13 mouse cellular contexts compared by ENCODE assay signal in genomic region chr6:129407324-129407723, GRCm38 (mm10). TPM values are rescaled to one million over a fixed set of nuclear protein-coding genes. Genes with fewer than 3 reads are reported as not detected.
DNase-seq lines count a peak whose midpoint lies in the region; ATAC-seq and TF ChIP-seq lines count a peak whose summit lies in the region.
"Had no signal": no experiment of that assay in that cellular context is flagged by ENCODE, and none has a peak within 500 bp of the region (broad histone marks: within the 10 kb centered on the region; RNA-seq: fewer than 3 reads in every experiment).

No protein-coding gene starts in this region.

- H3K79me2 ChIP-seq in MEL (ENCODE audit: control insufficient read depth, insufficient read depth, low read length, poor library complexity): no peaks in the 10 kb centered on the region

- no peak for TF ChIP-seq CTCF in MEL (IDR thresholded peaks at IDR 0.05 in 2 of 3, conservative IDR thresholded peaks at IDR 0.05 in 1 of 3; ENCODE audit: control insufficient read depth in 1 of 3, insufficient read depth in 1 of 3, low read depth in 2 of 3, low read length in 3 of 3, poor library complexity in 1 of 3, severe bottlenecking in 1 of 3)

- no peak for TF ChIP-seq POLR2A in MEL (IDR thresholded peaks at IDR 0.05; ENCODE audit: control insufficient read depth in 1 of 2, insufficient read depth in 1 of 2, low read depth in 1 of 2, low read length in 2 of 2, poor library complexity in 1 of 2)

- H3K4me2 ChIP-seq in kidney, embryonic 15.5 days: no peak overlapping the region

- peak overlapping the region; percentile 59 for H3K27ac ChIP-seq in kidney, embryonic 15.5 days
- H3K27ac ChIP-seq in MEL (ENCODE audit: control insufficient read depth, low read depth, low read length): no peak overlapping the region
- H3K27ac ChIP-seq: midbrain, embryonic 10.5 days had no signal

- intact Hi-C loops in left cerebral cortex, postnatal 25 days (cut with DNase I): no loop called here

- no peaks in the 10 kb centered on the region for H3K36me3 ChIP-seq in kidney, embryonic 15.5 days
- H3K36me3 ChIP-seq in MEL (ENCODE audit: control insufficient read depth in 1 of 2, insufficient read depth in 2 of 2, low read length in 2 of 2): peaks cover 0 to 2% of the 10 kb centered on the region in 2 experiments; a peak in 2 of 4 replicates
- H3K36me3 ChIP-seq: midbrain, embryonic 10.5 days had no signal

- no peaks in the 10 kb centered on the region for H3K9me3 ChIP-seq in kidney, embryonic 15.5 days (replicated peaks)
- H3K9me3 ChIP-seq in MEL (replicated peaks; ENCODE audit: insufficient read depth, low read length): no peaks in the 10 kb centered on the region
- H3K9me3 ChIP-seq: midbrain, embryonic 10.5 days had no signal

- no peaks in the 10 kb centered on the region for H3K27me3 ChIP-seq in kidney, embryonic 15.5 days
- H3K27me3 ChIP-seq in MEL (ENCODE audit: control insufficient read depth in 1 of 2, insufficient read depth in 2 of 2, low read length in 2 of 2): no peaks in the 10 kb centered on the region; a peak in 2 of 4 replicates

- no peak for TF ChIP-seq EP300 in MEL (IDR thresholded peaks at IDR 0.05; ENCODE audit: low read depth in 1 of 2, low read length in 2 of 2)

- no peak for ATAC-seq in kidney, embryonic 15.5 days (replicated peaks; ENCODE audit: low FRiP score)
- ATAC-seq in granulocyte monocyte progenitor cell, adult 5-6 weeks (replicated peaks; ENCODE audit: poor library complexity, severe bottlenecking): peak; percentile 92
- peak; percentile 85 for ATAC-seq in megakaryocyte, adult 5-6 weeks (ENCODE audit: poor library complexity, severe bottlenecking)
- ATAC-seq: forebrain, embryonic 16.5 days had no signal

- 37% methylated on average over 2 of the region's 2 CpGs for WGBS in kidney, embryonic 15.5 days

- no peak overlapping the region for H3K4me3 ChIP-seq in kidney, embryonic 15.5 days (replicated peaks)
- no peak overlapping the region for H3K4me3 ChIP-seq in MEL (ENCODE audit: control insufficient read depth in 1 of 2, insufficient read depth in 1 of 2, low read depth in 2 of 2, low read length in 2 of 2)
- H3K4me3 ChIP-seq: midbrain, embryonic 10.5 days had no signal

- no peak overlapping the region for H3K9ac ChIP-seq in kidney, embryonic 15.5 days
- no peak overlapping the region for H3K9ac ChIP-seq in MEL (ENCODE audit: control insufficient read depth, low read depth, low read length, poor library complexity, severe bottlenecking)

- no peak for TF ChIP-seq RAD21 in MEL (IDR thresholded peaks at IDR 0.05; ENCODE audit: low read depth, low read length)

- no peak for DNase-seq in kidney, adult 8-10 months
- peak; percentile 35 for DNase-seq in MEL (ENCODE audit: low read depth, low spot score)
- DNase-seq in layer of hippocampus, adult 18-20 months (ENCODE audit: low spot score in 2 of 2): no peak
- no peak for DNase-seq in left cerebral cortex, postnatal 25 days (ENCODE audit: low spot score in 2 of 2)
- DNase-seq: adrenal gland, postnatal 36 days; thymus, postnatal 4 days had no signal

- H3K4me1 ChIP-seq in kidney, embryonic 15.5 days: no peaks in the 10 kb centered on the region
- H3K4me1 ChIP-seq in MEL (ENCODE audit: control insufficient read depth in 1 of 2, insufficient read depth in 2 of 2, low read length in 2 of 2): no peaks in the 10 kb centered on the region

TF ChIP-seq in MEL, 35 proteins besides CTCF, POLR2A, EP300 and RAD21:
- no peak for TF ChIP-seq POLR2AphosphoS2 (IDR thresholded peaks at IDR 0.05; ENCODE audit: low read length)
TF ChIP-seq in MEL: peak in this region for 0.

RNA-seq across cellular contexts. Expression of gene Clec9a, which starts 1.3 kb away (rescaled TPM):
- 0.45 and 0.55 TPM in 2 replicates for polyA plus RNA-seq in kidney, embryonic 15.5 days (2015; fragmentation: Nextera tagmentation; extraction: Ambion mirVana)
- total RNA-seq in MEL (2012; rRNA removed): not detected in 2 replicates
- not detected for polyA plus RNA-seq in MEL (2012; ENCODE audit: insufficient read depth in 1 of 2, insufficient read length in 2 of 2, low read depth in 1 of 2, low replicate concordance in 2 of 2, missing spikeins in 1 of 2)
- not detected in 2 replicates for total RNA-seq in granulocyte monocyte progenitor cell, adult 5-6 weeks (2014; fragmentation: Nextera tagmentation)
- total RNA-seq in granulocyte monocyte progenitor cell, adult 5-6 weeks (2017): 0.60 TPM in 1 of 2 replicates, not detected in the other
- 27.6 and 31.4 TPM in 2 replicates for total RNA-seq in megakaryocyte, adult 5-6 weeks (2015)
- total RNA-seq in megakaryocyte, adult 5-6 weeks (2017): 13.4 and 14.3 TPM in 2 replicates
- total RNA-seq in layer of hippocampus, adult 18-20 months (2021): not detected
- total RNA-seq in left cerebral cortex, postnatal 25 days (2021): not detected
- total RNA-seq: left cerebral cortex, postnatal 10 days had no signal
- polyA plus RNA-seq: cortical plate, adult 2 months had no signal

RNA-seq across cellular contexts. Expression of gene Clec1b, which starts 10.2 kb away (rescaled TPM):
- 2.2 and 2.7 TPM in 2 replicates for polyA plus RNA-seq in kidney, embryonic 15.5 days (2015; fragmentation: Nextera tagmentation; extraction: Ambion mirVana)
- total RNA-seq in MEL (2012; rRNA removed): not detected in 2 replicates
- not detected for polyA plus RNA-seq in MEL (2012; ENCODE audit: insufficient read depth in 1 of 2, insufficient read length in 2 of 2, low read depth in 1 of 2, low replicate concordance in 2 of 2, missing spikeins in 1 of 2)
- 2.0 TPM in 1 of 2 replicates, not detected in the other for total RNA-seq in granulocyte monocyte progenitor cell, adult 5-6 weeks (2014; fragmentation: Nextera tagmentation)
- total RNA-seq in granulocyte monocyte progenitor cell, adult 5-6 weeks (2017): 0.21 TPM in 1 of 2 replicates, not detected in the other
- total RNA-seq in megakaryocyte, adult 5-6 weeks (2015): 3.6 and 5.5 TPM in 2 replicates
- total RNA-seq in megakaryocyte, adult 5-6 weeks (2017): 3.8 and 4.5 TPM in 2 replicates
- not detected for total RNA-seq in layer of hippocampus, adult 18-20 months (2021)
- not detected for total RNA-seq in left cerebral cortex, postnatal 25 days (2021)

RNA-seq across cellular contexts. Expression of gene Clec12b, which starts 21.6 kb away (rescaled TPM):
- not detected in 2 replicates for polyA plus RNA-seq in kidney, embryonic 15.5 days (2015; fragmentation: Nextera tagmentation; extraction: Ambion mirVana)
- not detected in 2 replicates for total RNA-seq in MEL (2012; rRNA removed)
- not detected for polyA plus RNA-seq in MEL (2012; ENCODE audit: insufficient read depth in 1 of 2, insufficient read length in 2 of 2, low read depth in 1 of 2, low replicate concordance in 2 of 2, missing spikeins in 1 of 2)
- not detected in 2 replicates for total RNA-seq in granulocyte monocyte progenitor cell, adult 5-6 weeks (2014; fragmentation: Nextera tagmentation)
- not detected in 2 replicates for total RNA-seq in granulocyte monocyte progenitor cell, adult 5-6 weeks (2017)
- total RNA-seq in megakaryocyte, adult 5-6 weeks (2015): not detected in 2 replicates
- not detected in 2 replicates for total RNA-seq in megakaryocyte, adult 5-6 weeks (2017)
- total RNA-seq in layer of hippocampus, adult 18-20 months (2021): not detected
- total RNA-seq in left cerebral cortex, postnatal 25 days (2021): not detected
- total RNA-seq: adrenal gland, postnatal 36 days; left cerebral cortex, postnatal 10 days had no signal
- polyA plus RNA-seq: forebrain, embryonic 16.5 days; midbrain, embryonic 10.5 days had no signal

RNA-seq across cellular contexts. Expression of gene Clec1a, which starts 44.5 kb away (rescaled TPM):
- polyA plus RNA-seq in kidney, embryonic 15.5 days (2015; fragmentation: Nextera tagmentation; extraction: Ambion mirVana): 8.6 and 9.5 TPM in 2 replicates
- total RNA-seq in MEL (2012; rRNA removed): not detected in 2 replicates
- polyA plus RNA-seq in MEL (2012; ENCODE audit: insufficient read depth in 1 of 2, insufficient read length in 2 of 2, low read depth in 1 of 2, low replicate concordance in 2 of 2, missing spikeins in 1 of 2): not detected
- total RNA-seq in granulocyte monocyte progenitor cell, adult 5-6 weeks (2014; fragmentation: Nextera tagmentation): not detected in 2 replicates
- not detected in 2 replicates for total RNA-seq in granulocyte monocyte progenitor cell, adult 5-6 weeks (2017)
- 0.07 TPM in 1 of 2 replicates, not detected in the other for total RNA-seq in megakaryocyte, adult 5-6 weeks (2015)
- total RNA-seq in megakaryocyte, adult 5-6 weeks (2017): 0.15 TPM in 1 of 2 replicates, not detected in the other
- 1 to 10 TPM; 4.2 TPM for total RNA-seq in layer of hippocampus, adult 18-20 months (2021)
- total RNA-seq in left cerebral cortex, postnatal 25 days (2021): under 1 TPM; 0.66 to 0.85 TPM

Comparison
In these comparisons a context has a peak if more than half of its experiments do, and no peak if none do; other contexts are left out.
1. RNA of gene Clec9a, which starts 1.3 kb away (total RNA-seq): 13.4 to 31.4 TPM in megakaryocyte, adult 5-6 weeks; not detected in layer of hippocampus, adult 18-20 months, not detected in MEL, 0.60 TPM in granulocyte monocyte progenitor cell, adult 5-6 weeks and not detected in left cerebral cortex, postnatal 25 days; every median in the first group is over 4 times any median in the second.